Mouse (Mus musculus) thymus, postnatal 0 days (tissue): ENCODE measurements at regions not wholly inside any gene's neighbourhood (a gene's known extent, or its start where the extent isn't known, plus 50 kb on each side); places are given as distances from the start of the nearest gene placed in this dataset.

Experiments
- DNase-seq: peaks from one replicate; pipeline ENCODE4 v3.0.0-alpha.2; 2015; ENCODE audit warnings: low spot score

- DNase-seq = no peak
Measured at GRCm38 (mm10) chr8:34709316-34709715, 597.8 kb upstream of the Gm10131 start.

DNA sequence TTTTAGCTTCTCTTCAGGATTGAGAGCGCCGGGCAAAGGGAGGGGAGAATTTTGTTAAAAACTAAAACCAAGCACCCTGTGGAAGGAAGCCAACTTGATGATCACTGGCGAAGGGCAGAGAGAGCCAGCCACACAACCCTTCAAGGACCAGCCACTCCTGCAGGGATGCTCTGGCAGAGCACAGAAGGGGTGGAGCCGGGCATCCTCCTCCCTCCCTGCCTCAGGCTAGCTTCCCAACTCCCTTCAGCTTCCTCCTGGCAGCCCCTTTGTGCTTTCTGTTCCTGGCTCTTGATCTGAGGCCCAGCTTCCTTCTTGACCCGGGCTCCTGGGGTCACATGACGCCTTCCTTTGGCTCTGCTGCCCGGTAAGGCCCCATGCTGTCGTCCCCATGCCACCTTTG is 591.8 kb upstream of the Gm10131 start:
- DNase-seq = no peak

- no peak for DNase-seq
Measured at GRCm38 (mm10) chr8:34702806-34703205, 591.3 kb upstream of the Gm10131 start.

- DNase-seq = no peak
Measured at GRCm38 (mm10) chr8:34699015-34699414, 587.5 kb upstream of the Gm10131 start.

DNA sequence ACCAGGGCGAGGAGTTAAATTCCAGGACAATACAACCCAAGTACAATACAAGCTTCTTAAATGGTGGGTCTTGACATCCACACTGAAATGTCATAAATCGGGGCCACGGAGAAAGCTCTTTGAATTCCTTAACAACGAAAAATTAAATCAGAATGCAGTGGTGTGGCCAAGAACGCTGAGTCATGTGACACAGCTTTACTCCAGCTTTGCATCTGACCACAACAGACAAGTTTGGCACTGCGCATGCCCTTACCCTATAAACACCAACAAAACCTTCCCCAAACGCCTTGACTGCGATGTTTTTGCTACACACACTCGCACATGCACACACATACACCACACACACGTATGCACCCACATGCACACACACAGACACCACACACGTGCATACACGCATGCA is 584.8 kb upstream of the Gm10131 start:
- DNase-seq = peak; percentile 7

DNA sequence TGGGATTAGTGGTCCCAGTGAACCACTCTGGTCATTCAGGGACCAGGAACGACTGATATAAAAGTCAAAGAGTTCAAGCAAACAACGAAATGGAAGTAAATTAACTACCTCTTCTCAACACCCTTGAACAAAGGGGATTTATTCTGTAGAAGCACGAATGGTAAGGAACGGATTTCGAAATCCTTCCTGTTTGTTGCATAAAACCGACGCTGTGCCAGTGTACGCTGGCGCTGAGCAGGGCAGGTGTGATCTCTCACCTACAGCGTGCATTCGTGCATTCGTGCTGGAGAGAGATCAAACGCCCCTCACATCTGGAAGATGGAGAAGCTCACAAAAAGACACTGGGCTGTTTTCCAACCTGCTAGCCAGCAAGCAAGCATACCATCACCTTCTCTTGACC is 581.1 kb upstream of the Gm10131 start:
- DNase-seq = no peak

DNA sequence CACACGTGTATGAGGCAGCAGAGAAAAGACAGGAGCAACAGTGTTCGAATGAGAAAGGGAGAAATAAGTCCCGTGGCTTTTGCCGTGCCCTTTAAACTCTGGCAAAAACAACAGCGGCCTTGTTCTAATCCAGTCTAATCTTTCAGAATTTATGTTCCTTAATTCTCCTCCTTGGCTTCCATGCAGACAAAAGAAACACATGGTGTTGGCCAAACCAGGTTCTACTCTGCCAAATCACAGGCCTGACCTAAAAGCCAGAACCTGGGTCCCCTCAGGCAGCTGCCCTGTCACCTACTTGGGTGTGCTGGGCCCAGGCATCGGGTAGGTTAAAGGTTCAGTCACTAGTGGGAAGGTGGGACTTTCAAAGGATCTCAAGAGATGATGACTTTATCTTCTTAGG is 580.2 kb upstream of the Gm10131 start:
- DNase-seq = no peak

DNA sequence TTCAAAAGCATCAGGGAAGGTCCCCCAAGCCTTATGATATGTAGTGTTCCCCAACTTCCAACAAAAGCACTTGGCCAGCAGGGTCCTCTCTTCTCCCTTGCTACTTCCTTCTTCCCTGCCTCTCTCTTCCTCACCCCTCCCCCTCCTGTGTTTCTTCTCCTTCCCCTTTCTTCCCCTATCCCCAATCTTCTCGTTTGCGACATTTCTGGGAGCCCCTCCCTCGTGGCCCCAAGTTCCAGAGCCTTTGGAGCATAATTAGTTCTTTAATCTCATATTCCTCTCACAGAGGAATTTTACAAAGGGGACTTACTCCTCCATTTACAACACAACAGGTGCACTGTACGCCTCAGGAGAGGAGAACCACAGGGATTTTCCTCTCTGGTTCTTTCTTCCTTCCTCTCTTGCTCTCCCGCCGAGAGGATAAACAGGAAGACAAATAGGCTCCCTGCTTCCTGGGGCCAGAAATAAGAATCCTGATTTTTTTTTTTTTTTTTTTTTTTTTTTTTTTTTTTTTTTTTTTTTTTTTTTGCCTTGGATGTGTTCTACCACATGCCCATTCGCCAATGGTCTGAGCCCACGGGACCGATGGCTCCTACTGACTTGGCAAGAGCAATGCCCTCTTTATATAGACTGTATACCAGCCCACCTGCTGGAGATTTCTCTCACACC is 578.4 kb upstream of the Gm10131 start:
- DNase-seq = no peak

GRCm38 (mm10) chr8:34689049-34689824 is 577.7 kb upstream of the Gm10131 start:
- DNase-seq = no peak

DNA sequence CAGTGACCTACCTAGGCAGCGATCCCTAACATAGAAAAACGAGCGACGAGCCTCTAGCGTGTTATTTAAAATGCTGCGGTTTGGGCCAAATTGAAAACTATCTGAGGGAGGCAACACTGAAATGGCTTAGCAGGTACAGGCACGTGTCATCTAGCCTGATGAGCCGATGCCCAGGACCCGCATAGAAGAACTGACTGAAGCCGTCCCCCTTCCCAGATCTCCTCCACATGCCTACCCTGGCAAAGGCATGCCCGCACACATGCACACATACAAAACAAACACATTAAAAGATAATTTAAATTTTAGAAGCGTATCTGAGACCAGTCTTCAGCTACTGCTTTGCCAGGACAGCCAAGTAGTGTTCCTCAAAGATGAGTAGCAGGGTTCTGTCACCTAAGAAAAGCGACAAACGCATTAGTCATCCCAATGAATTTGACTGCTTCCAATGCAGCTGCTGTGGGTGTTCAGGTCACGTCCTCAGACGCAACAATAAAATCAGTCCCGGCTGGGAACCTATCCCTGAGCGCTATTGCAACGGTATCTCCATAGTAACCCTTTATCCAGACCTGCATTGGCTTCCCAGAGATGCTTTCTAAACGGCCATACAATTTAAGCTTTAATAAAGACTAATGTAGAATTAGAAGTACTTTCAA is 577.0 kb upstream of the Gm10131 start:
- no peak for DNase-seq

GRCm38 (mm10) chr8:34686371-34686770 is 574.8 kb upstream of the Gm10131 start:
- DNase-seq = no peak

GRCm38 (mm10) chr8:34684683-34685082 is 573.1 kb upstream of the Gm10131 start:
- no peak for DNase-seq

DNA sequence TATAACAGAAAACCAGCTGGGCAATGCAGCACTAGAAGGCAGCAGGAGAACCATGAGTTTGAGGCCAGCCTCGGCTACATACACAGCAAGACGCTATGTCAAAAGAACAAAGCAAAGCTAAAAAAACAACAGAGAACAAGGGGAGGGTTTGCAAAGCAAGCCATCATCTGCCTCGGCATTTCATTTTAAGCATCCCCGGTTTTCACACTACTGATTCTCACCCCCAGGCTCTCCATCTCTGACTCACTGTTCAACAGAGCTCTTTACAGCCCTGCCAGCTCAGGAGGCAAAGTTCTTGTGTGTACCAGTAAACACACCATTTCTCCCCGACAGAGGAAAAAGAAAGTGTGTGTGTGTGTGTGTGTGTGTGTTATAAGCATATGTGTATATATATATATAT is 571.6 kb upstream of the Gm10131 start:
- no peak for DNase-seq

- no peak for DNase-seq
Measured at GRCm38 (mm10) chr8:34682221-34682620, 570.7 kb upstream of the Gm10131 start.

DNA sequence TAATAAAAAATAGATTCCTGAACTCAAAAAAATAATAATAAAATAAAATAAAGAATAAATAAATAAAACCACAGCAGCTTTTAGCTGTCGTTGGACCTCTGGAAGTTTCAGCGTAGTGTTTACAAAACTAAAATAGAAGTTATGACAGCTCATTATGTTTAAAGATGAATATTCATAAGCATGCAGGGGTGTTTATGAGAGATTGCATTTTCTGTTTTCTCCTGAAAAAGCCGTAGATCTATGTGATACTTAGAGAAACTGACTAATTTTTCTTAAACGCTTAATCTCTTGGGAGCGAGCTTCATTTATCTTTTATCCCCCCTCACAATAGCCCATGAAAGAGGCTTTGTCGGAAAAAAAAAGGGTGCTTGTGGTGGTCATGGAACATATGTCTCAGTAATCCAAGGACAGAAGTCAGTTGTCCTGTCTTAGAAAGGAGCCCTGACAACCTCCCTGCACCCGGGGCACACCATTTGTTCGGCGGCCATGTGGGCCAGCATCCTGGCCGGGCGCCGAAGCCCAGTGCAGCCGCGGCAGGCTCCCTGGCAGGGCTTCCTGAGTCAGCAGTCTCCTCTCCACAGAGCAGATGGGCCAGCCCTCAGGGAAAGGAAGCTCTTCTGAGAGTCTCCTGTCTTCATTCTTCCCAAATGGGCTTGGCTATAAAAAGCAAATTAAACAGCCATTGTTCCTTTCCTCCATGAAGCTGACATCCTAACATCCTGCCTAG is 568.2 kb upstream of the Gm10131 start:
- no peak for DNase-seq

DNA sequence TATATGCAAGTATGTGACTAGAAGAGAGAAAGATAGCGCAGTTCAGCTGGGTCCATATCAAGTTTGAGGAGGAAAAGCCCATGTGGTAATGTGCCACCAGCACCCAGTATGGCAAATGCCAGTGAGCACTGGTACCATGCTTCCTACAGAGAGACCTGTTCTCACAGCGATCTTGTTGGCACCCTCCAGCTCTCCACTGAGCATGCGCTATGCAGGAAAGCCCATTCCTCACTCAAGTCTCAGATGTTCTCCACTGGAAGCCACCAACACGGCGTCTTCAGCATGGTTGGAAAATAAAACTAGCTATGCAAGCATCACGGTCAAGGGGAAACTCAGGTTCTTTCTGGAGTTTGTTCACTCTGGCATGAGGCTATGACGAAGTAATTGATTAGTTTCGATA is 567.3 kb upstream of the Gm10131 start:
- no peak for DNase-seq

GRCm38 (mm10) chr8:34671716-34672115 is 560.2 kb upstream of the Gm10131 start:
- peak; percentile 87 for DNase-seq

- no peak for DNase-seq
Measured at GRCm38 (mm10) chr8:34670930-34671715, 559.6 kb upstream of the Gm10131 start.

DNA sequence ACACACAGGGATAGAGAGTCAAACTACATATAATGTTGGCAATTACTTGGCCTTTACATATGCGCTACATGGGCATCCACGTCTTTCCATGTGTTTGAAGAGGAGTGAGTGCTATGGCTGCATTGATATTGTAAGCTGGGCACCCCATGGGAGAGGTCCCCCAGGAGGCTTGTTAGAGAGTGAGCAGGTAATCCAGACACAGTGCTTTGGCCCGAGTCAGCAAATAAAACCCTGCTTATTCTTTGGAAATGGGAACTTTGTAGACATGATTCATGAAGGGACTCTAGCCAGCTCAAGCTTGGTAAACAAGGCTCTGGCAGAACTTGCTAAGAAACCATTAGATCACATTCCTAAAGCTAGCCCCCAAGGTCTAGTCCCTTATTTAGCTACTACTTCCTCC is 557.6 kb upstream of the Gm10131 start:
- no peak for DNase-seq

GRCm38 (mm10) chr8:34664429-34664828 is 552.9 kb upstream of the Gm10131 start:
- DNase-seq = no peak

GRCm38 (mm10) chr8:34662532-34662931 is 551.0 kb upstream of the Gm10131 start:
- DNase-seq = no peak
